Mouse (Mus musculus) brain, embryonic 14.5 days (tissue): ENCODE measurements at regions not wholly inside any gene's neighbourhood (a gene's known extent, or its start where the extent isn't known, plus 50 kb on each side); places are given as distances from the start of the nearest gene placed in this dataset.
"Not testable (repeated sequence)": the region's sequence is repeated elsewhere in the genome, so short reads cannot be mapped to it uniquely, and the experiment has no call there.

Experiments
- DNase-seq: peaks from one replicate; pipeline ENCODE4 v3.0.0-alpha.2; 2011; ENCODE audit warnings: low read depth
- CTCF ChIP-seq: fragments of 200-500 bp; IDR thresholded peaks from 2 replicates; pipeline ENCODE4 v1.5.1; 2012; ENCODE audit warnings: inconsistent platforms, mild to moderate bottlenecking, moderate library complexity, borderline replicate concordance; ENCODE audit not compliant: insufficient read depth, insufficient read length; ENCODE audit errors: extremely low read depth
- POLR2A ChIP-seq: fragments of 200-500 bp; IDR thresholded peaks from 2 replicates; pipeline ENCODE4 v1.6.1; 2012; ENCODE audit warnings: mild to moderate bottlenecking, inconsistent platforms, borderline replicate concordance; ENCODE audit not compliant: poor library complexity, insufficient read depth, insufficient read length, severe bottlenecking; ENCODE audit errors: extremely low read depth

DNA sequence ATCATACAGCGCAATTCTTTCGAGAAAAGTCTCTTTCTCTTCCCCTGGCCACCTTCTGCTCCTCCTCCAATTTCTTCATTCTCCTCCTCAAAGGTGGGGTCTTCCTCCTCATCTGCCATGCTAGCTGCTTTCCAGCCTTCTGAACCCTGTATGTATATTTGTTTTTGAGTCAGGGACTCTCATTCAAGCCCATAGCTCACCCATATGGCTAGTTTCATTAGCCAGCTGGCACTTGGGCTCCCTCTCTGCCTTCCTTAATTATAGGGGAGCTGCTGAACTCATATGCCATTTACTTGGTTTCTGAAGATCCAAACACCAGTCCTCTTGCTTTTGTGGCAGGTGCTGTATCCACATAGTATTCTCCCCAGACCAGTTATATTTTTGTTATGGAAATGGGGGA lies 160.8 kb upstream of the Otx2 start:
- DNase-seq: peak; percentile 57
- TF ChIP-seq POLR2A: no peak
- no peak for TF ChIP-seq CTCF

DNA sequence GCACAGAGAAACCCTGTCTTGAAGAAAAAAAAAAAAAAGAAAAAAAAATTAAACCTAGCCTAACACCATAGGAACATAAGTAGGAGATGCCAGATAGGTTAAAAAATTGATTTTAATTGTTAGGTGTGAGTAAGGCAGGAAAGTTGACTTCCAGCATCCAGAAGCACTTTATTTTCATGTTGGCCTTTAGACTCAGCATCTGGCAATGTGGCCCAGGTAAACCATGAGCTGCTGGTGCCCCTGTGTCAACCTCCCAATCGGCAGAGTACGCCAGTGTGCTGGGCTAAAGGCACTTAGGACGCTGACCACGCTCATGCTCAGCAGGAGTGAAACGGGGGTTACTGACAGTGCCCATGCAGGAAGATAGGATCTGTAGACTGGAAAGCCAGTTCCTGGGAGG lies 152.8 kb upstream of the Otx2 start:
- DNase-seq: no peak
- no peak for TF ChIP-seq POLR2A

DNA sequence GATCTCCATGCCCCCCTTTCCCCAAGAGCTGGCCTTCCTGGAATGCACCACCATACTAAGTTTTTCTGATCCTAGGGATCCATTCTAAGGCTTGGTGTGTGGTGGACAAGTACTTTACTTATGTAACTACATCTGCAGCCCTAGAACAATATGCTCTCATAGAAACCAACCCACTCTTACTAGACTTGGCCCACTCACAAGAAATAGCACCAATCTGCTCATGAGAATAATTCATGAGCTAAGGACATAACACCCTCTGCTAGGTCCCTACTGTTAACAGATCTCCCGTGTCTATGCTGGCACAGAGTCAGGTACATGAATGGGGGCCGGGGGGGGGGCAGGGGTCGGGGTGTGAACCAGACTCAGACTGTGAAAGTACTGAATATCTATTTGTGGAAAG lies 150.8 kb upstream of the Otx2 start:
- DNase-seq: no peak
- TF ChIP-seq CTCF: no peak
- TF ChIP-seq POLR2A: no peak

DNA sequence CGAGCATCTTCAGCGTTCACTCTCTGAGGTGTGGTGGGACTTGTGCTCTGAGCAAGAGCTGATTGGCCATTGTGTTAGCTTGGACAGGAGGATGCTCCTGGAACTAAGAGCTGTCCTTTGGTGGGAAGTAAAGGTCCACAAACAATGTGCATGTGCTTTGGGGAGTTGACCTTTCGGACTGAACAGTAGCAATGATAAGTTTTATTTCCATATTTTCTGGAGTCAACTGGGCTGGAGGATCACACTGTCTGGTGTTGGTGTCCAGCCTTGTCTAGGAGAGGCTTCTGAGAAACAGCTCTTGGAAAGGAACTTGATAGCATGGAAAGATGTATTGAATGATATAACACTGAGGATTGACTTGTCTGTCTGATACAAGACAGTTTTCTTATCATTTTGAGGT lies 142.3 kb upstream of the Otx2 start:
- no peak for TF ChIP-seq CTCF
- no peak for TF ChIP-seq POLR2A
- DNase-seq: no peak

DNA sequence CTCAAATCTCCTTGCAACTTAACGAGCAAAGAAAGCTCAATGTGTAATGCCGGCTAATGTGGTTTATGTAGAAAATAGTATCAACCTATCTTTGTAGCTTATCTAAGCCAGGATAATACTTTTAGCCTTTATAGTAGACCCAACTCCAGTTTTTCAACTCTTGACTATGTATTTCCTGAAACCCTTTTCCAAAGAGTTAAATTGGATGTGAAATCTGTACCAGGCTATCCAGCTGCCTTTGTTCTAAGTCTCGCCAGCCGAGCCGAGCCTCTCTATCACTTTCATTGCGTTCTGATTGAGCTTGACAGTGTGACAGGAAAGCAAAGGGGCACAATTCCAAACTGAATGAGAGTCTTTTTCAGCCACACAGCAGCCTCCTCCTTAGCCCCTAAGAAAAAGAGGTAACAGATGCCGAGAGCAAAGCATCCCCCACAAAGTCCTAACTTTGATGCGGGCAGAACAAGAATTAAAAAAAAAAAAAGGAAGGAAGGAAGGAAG lies 141.7 kb upstream of the Otx2 start:
- no peak for TF ChIP-seq POLR2A
- TF ChIP-seq CTCF: no peak
- DNase-seq: peak; percentile 87

DNA sequence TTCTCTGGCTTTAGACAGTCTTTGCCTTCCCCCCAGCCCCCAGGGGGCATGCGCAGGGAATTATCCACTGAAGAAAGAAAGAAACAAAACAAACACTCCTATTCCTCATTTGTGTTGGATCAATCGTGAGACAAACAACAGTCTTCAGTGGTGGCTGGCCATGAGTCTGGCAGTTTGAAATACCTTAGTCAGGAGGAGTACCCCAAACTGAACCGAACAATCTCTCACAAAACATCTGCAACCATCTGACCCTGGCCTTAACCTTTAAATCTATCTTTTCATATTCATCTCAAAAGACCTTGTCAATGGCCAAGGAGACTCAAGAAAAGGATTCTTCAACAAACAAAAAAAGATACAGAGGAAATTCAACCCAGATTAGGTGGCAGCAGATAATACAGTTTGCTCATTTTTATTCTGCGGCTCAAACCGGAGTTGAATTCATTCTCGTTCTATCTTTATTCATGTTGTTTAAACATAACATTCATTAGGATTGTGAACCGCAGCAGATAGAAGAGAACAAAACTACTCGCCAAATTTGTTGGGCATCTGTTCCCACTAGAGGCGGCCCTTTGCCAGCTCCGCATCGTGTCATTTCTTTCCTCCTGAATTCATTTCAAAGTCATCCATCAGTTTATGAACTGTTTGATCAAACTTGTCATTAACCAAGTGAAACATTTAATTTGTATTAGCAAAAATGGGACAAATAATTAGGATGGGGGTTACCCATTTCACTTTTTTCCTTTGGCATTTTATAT lies 139.3 kb upstream of the Otx2 start:
- peak; percentile 40 for DNase-seq
- TF ChIP-seq POLR2A: no peak
- TF ChIP-seq CTCF: no peak

DNA sequence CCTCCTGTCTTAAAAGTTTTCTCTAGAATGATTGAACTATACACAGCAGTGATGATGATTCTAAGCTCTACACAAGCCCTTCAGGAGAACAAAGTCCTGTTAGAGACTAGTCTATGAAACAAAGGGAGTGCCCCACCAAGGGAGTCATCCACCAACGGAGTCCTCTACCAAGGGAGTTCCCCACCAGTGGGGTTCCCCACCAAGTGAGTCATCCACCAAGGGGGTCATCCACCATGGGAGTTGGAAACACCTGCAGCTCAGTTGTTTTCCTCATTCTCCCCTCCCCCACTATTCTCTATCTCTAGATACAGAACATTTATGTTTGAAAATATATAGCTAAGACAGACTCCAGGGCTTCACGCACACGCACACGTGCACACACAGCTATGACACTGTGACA lies 130.5 kb upstream of the Otx2 start:
- DNase-seq: no peak
- TF ChIP-seq CTCF: no peak
- TF ChIP-seq POLR2A: no peak

DNA sequence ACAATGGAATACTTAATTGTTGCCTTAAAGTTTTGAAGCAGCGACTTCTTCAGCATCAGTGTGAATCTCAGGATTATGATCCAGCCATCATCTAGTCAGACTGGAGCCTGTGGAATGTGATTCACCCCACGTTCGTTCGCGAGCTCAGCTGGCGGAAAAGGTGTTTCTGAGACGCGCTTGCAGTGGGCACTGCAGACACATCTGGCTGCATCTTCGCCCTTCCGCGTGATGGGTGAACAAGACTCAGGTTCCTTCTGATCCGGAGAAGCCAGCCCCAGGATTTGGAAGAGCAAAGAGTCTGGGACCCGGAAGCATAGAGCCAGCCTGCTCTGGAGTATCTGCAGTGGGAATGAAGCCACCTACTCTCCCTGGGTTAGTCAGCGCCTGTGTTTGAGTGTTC lies 127.7 kb upstream of the Otx2 start:
- no peak for DNase-seq
- TF ChIP-seq CTCF (no peak), POLR2A (no peak)

DNA sequence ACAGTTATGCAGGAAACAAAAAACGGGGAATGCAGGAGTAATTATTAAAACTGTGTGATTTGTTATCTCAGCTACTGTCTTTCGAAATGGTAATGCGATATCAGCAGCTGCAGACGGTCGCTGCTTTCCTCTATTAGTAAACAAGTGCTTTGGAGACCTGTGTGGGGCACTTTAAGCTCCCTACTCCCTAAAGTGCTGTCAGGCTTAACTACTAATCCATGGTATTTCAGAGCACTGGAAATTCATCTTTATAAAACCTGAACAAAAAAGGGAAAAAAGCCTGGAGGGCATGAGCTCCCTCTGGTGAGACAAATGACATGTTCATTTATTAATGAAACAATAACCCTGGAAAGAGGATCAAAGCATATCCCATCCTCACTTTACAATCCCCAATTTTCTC lies 127.2 kb upstream of the Otx2 start:
- peak; percentile 73 for DNase-seq
- TF ChIP-seq POLR2A (no peak), CTCF (no peak)

DNA sequence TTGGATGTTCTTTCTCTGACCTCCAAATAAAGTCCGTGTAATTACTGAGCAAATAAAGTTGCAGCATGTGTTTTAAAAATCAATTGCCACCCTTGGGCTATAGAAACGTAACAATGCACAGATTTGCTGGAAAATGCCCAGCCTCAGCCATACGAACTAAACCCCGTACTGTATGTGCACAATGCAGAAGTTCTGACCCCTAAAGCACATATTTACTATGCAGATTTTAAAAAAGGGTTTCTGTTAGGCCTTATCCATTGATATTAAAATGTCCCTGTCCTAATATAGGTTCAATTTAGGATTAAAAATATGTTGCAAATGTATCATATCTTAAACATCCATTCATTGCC lies 126.5 kb upstream of the Otx2 start:
- no peak for DNase-seq
- no peak for TF ChIP-seq CTCF
- TF ChIP-seq POLR2A: no peak

DNA sequence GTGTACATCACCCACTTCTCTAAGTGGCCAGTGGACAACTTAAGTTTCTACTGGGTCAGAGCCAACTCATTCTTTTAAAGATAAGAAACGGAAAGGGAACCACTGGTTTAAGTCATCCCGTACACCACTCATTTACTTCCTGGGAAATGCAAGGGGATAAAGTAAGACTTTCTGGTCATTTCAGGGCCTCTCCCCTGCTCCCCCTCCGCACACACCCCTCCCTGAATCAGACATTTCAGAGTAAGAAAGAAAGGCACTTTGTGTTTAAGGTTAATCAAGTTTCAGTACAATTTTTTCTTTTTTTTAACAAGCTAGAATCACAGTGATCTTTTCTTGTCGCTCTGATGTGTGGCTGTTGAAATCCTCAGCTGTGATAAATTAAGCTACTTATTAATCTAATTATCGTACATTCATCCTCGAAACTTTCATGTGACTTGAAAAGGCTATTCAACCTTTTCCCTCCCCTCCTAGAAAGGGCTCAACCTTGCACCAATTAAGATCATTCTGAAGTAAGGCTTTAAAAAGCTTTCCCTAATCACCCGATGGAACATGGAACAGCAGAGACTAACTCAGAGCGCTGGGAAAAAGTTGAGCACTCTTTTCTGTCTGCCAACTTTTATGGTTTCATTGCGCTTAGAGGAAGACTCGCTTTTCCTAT lies 126.0 kb upstream of the Otx2 start:
- DNase-seq: peak; percentile 91
- TF ChIP-seq CTCF (no peak), POLR2A (no peak)

DNA sequence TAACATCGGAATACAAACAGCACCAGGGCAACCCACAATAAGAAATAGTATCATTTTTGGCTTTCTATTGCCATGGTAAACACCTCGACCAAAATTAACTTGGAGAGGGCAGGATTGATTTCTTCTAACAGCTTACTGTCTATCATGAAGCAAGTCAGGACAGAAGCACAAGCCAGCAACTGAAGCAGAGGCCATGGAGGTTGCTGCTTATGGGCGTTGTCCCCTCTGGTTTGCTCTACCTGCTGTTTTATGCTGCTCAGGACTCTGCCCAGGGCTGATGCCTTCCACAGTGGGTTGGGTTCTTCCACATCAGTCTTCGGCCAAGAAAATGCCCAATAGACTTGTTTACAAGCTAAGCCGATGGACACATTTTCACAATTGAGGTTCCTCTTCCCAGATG lies 117.9 kb upstream of the Otx2 start:
- no peak for DNase-seq

DNA sequence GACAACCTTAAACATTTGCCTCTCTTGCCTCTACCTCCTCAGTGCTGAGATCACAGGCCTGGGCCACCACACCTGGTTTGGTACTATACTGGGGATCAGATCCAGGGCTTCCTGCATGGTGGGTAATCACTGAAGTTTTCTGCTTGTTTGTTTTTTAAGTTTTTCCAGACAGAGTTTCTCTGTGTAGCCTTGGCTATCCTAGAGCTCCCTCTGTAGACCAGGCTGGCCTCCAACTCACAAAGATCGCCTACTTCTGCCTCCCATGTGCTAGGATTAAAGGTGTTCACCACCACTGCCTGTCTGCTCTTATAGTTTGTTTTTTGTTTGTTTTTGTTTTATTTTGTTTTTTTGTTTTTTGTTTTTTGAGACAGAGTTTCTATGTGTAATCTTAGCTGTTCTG lies 105.7 kb upstream of the Otx2 start:
- TF ChIP-seq POLR2A (no peak), CTCF (no peak)
- DNase-seq: no peak

More for the DNA sequence above, 117.9 kb upstream of the Otx2 start:
- no peak for TF ChIP-seq CTCF
- no peak for TF ChIP-seq POLR2A

DNA sequence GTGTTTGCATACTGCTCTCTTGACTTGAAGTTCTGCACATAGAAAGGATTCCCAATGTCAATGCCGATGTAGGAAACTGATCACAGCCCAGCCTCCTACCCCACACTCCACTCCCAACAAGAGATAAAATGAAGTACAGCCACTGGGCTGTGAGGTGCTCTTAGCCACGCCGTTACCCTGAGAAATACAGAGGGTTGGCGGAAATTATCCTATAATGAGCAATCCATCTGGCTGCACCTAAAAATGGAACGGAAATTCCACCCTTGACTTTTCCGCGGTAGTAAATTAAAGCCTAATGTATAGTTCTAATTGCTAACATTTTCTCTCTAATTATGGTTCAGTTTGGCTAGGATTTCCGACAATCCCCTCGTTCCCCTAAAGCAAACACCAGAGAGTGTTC lies 97.2 kb upstream of the Otx2 start:
- TF ChIP-seq CTCF (no peak), POLR2A (no peak)
- DNase-seq: peak; percentile 32

DNA sequence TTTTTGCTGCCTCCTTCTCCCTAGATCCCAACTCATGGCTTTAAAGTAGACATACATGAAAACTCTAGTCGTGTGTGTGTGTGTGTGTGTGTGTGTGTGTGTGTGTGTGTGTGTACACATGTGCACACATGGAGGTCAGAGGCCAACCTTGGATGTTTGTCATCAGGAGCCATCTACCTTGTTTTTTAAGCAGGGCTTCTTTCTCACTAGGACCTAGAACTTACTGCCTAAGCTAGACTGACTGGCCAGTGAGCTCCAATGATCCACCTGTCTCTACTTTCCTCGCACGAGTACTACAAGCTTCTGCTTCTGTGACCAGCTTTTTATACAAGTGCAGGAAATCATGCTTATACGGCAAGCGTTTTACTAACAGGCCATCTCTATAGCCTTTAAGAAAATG lies 89.1 kb upstream of the Otx2 start:
- no peak for TF ChIP-seq CTCF
- no peak for TF ChIP-seq POLR2A
- DNase-seq: no peak

DNA sequence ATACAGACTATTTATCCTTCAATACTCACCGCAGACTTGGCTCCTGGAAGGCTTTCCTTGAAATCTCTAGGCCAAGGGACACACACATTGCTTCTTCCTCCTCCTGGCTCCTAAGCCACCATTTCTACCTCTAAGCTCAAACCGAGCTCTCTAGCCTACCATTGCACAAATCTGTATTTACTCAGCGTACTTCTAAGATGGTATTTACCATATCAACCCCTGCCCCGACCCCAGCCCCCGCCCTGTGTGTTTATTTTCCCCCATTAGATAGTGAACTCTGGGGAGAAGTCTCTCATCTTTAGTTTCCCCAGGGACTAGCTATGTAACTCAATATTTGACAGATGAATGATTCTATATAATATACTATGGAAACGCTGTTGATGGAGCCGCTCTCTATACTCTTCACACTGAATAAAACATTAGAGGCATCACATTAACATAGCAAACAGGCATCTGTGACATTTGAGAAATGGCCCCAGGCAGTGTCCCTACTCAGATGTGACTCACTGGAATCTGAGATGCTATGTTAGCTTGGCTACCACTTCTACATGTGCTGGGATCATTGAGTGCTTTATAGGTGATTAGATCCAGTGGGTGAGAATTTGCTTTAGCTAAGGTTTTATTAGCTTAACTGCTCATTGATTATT lies 87.5 kb upstream of the Otx2 start:
- DNase-seq: peak; percentile 77
- TF ChIP-seq CTCF (no peak), POLR2A (no peak)

DNA sequence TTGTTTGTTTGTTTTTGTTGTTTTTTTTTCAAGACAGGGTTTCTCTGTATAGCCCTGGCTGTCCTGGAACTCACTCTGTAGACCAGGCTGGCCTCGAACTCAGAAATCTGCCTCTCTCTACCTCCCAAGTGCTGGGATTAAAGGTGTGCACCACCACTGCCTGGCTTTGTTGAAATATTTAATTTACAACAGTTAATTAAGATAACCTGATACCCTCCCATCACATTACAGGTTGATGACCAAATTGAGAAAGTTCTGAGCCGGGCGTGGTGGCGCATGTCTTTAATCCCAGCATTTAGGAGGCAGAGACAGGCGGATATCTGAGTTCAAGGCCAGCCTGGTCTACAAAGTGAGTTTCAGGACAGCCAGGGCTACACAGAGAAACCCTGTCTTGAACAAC lies 81.5 kb upstream of the Otx2 start:
- DNase-seq: not testable (repeated sequence)
